9 mouse cellular contexts compared by ENCODE assay signal in the genomic region with DNA sequence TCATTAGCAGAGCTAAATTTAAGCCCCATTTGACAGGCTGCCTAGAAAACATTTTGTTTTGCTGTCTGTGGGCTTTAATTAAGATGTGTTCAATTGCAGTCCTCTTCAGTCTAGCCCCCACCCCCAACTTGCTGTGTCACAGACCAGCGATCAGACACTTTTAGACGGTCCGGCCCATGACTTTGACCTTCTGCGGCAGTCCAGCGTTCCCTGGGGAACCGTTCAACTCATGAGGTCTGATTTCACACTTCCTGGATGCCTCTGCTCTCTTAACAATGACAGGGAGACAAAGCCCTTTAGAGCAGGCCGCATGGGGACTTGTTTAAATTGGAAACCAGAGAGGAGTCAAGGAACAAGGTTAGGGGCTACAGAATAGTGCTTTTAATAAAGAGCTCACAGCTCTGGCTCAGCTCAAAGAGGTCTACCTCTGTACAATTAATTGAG.
DNase-seq lines count a peak whose midpoint lies in the region; ATAC-seq and TF ChIP-seq lines count a peak whose summit lies in the region.
"Had no signal": no experiment of that assay in that cellular context is flagged by ENCODE, and none has a peak within 500 bp of the region (broad histone marks: within the 10 kb centered on the region; RNA-seq: fewer than 3 reads in every experiment).

No protein-coding gene starts in this region.

- 3% methylated on average over 7 of the region's 7 CpGs for WGBS in heart, embryonic 15.5 days

- ATAC-seq in heart, embryonic 15.5 days (replicated peaks; ENCODE audit: insufficient number of reproducible peaks, insufficient read depth, low FRiP score, low read depth), result 0 out of 2 replicates have a peak, but pooled peaks have one; percentile 35
- no peak for ATAC-seq in CD4-positive, CD25-positive, alpha-beta regulatory T cell, adult 4 months

- H3K4me1 ChIP-seq in heart, embryonic 15.5 days (replicated peaks), result peaks cover 6% of the 10 kb centered on the region

- H3K4me3 ChIP-seq in heart, embryonic 15.5 days, result no peak overlapping the region
- H3K4me3 ChIP-seq in layer of hippocampus, adult 2 months, result no peak overlapping the region

- no peaks in the 10 kb centered on the region for H3K36me3 ChIP-seq in heart, embryonic 15.5 days

- H3K27me3 ChIP-seq in heart, embryonic 15.5 days, result no peaks in the 10 kb centered on the region

- H3K9me3 ChIP-seq in heart, embryonic 15.5 days (replicated peaks), result no peaks in the 10 kb centered on the region

- no peak overlapping the region for H3K9ac ChIP-seq in heart, embryonic 15.5 days

- no peak overlapping the region for H3K27ac ChIP-seq in heart, embryonic 15.5 days
- H3K27ac ChIP-seq in layer of hippocampus, adult 2 months, result peak overlapping the region; percentile 56
- H3K27ac ChIP-seq: macrophage had no signal

- peak overlapping the region; percentile 39 for H3K4me2 ChIP-seq in heart, embryonic 15.5 days

- peak; percentile 24 for DNase-seq in 3T3-L1 (ENCODE audit: low read depth, low spot score)
- peak; percentile 73 for DNase-seq in Muller cell, postnatal 12 days (ENCODE audit: inconsistent ontology term)
- peak in 1 of 2 experiments; percentile 23 for DNase-seq in layer of hippocampus, adult 2 months (ENCODE audit: low spot score in 2 of 2)
- no peak for DNase-seq in cerebellum, adult 18-20 months
- no peak for DNase-seq in frontal cortex, postnatal 10 days (ENCODE audit: low spot score in 2 of 2)
- DNase-seq in left cerebral cortex, adult 11 months (ENCODE audit: low spot score), result no peak

- no peak for TF ChIP-seq CTCF in layer of hippocampus, adult 2 months (conservative IDR thresholded peaks at IDR 0.05)

Comparison
In these comparisons a context has a peak if more than half of its experiments do, and no peak if none do; other contexts are left out.
1. DNase-seq: peak in 3T3-L1 (single experiment) and Muller cell, postnatal 12 days (single experiment); none in cerebellum, adult 18-20 months (0 of 2), frontal cortex, postnatal 10 days (0 of 2) and left cerebral cortex, adult 11 months (single experiment).